Mouse (Mus musculus) MEL (cell line): ENCODE measurements around the gene Otud7b. TPM values are rescaled to one million over a fixed set of nuclear protein-coding genes. Genes with fewer than 3 reads are reported as not detected.

ENCODE experiments used
- DNase-seq: peaks from one replicate; pipeline ENCODE4 v3.0.0; 2011; ENCODE audit warnings: low read depth, low spot score
- H3K27ac ChIP-seq: 2 replicates; pipeline ENCODE4 v1.5.1; 2012; ENCODE audit warnings: low read depth, mild to moderate bottlenecking, control low read depth, low read length, moderate library complexity; ENCODE audit not compliant: control insufficient read depth
- H3K27me3 ChIP-seq, 2 experiments: fragments of 150-350 bp in 1 of 2; sonication (generic) in 1 of 2; 2 replicates each; pipeline ENCODE4 v1.6.1; 2012; ENCODE audit warnings: low read length in 2 of 2, mild to moderate bottlenecking in 2 of 2, improper control_type of control experiment in 1 of 2, moderate library complexity in 1 of 2; ENCODE audit not compliant: insufficient read depth in 2 of 2, control insufficient read depth in 1 of 2
- H3K36me3 ChIP-seq, 2 experiments: 2 replicates each; pipeline ENCODE4 v1.6.1; 2012 to 2014; ENCODE audit warnings: low read length in 2 of 2, improper control_type of control experiment in 1 of 2, inconsistent platforms in 1 of 2, mild to moderate bottlenecking in 1 of 2; ENCODE audit not compliant: insufficient read depth in 2 of 2, control insufficient read depth in 1 of 2
- H3K4me1 ChIP-seq, 2 experiments: fragments of 150-350 bp in 1 of 2; sonication (generic) in 1 of 2; 2 replicates each; pipeline ENCODE4 v1.6.1; 2012; ENCODE audit warnings: low read length in 2 of 2, improper control_type of control experiment in 1 of 2, mild to moderate bottlenecking in 1 of 2; ENCODE audit not compliant: insufficient read depth in 2 of 2, control insufficient read depth in 1 of 2
- H3K4me3 ChIP-seq, 2 experiments: fragments of 150-350 bp in 1 of 2; sonication (generic) in 1 of 2; 2 replicates each; pipeline ENCODE4 v1.5.1; 2012; ENCODE audit warnings: low read depth in 2 of 2, low read length in 2 of 2, mild to moderate bottlenecking in 2 of 2, moderate library complexity in 2 of 2, control low read depth in 1 of 2, improper control_type of control experiment in 1 of 2; ENCODE audit not compliant: control insufficient read depth in 1 of 2, insufficient read depth in 1 of 2
- H3K79me2 ChIP-seq: 2 replicates; pipeline ENCODE4 v1.6.1; 2012; ENCODE audit warnings: mild to moderate bottlenecking, low read length, moderate library complexity; ENCODE audit not compliant: control insufficient read depth, poor library complexity, insufficient read depth
- H3K9ac ChIP-seq: 2 replicates; pipeline ENCODE4 v1.6.1; 2012; ENCODE audit warnings: low read depth, mild to moderate bottlenecking, control low read depth, low read length, moderate library complexity; ENCODE audit not compliant: control insufficient read depth, poor library complexity, severe bottlenecking
- H3K9me3 ChIP-seq: fragments of 150-350 bp; sonication (generic); replicated peaks from 2 replicates; pipeline ENCODE4 v1.6.1; 2012; ENCODE audit warnings: mild to moderate bottlenecking, low read length, improper control_type of control experiment, moderate library complexity; ENCODE audit not compliant: insufficient read depth
- BHLHE40 ChIP-seq: IDR thresholded peaks from 2 replicates; pipeline ENCODE4 v1.6.1; 2012; ENCODE audit warnings: low read depth, mild to moderate bottlenecking, inconsistent platforms, low read length, improper control_type of control experiment, borderline replicate concordance
- CHD1 ChIP-seq: IDR thresholded peaks from 2 replicates; pipeline ENCODE4 v1.6.1; 2012; ENCODE audit warnings: low read depth, mild to moderate bottlenecking, inconsistent platforms, low read length, improper control_type of control experiment
- CHD2 ChIP-seq: IDR thresholded peaks from 2 replicates; pipeline ENCODE4 v1.6.1; 2011; ENCODE audit warnings: low read length, improper control_type of control experiment
- CTCF ChIP-seq, 3 experiments: IDR thresholded peaks in 2 of 3; conservative IDR thresholded peaks in 1 of 3; 2 replicates each; pipeline ENCODE4 v1.5.1; 2011 to 2012; ENCODE audit warnings: low read length in 3 of 3, low read depth in 2 of 3, mild to moderate bottlenecking in 2 of 3, improper control_type of control experiment in 1 of 3, inconsistent platforms in 1 of 3, mixed read lengths in 1 of 3, moderate library complexity in 1 of 3; ENCODE audit not compliant: control insufficient read depth in 1 of 3, insufficient read depth in 1 of 3, poor library complexity in 1 of 3, severe bottlenecking in 1 of 3
- E2F4 ChIP-seq: IDR thresholded peaks from 2 replicates; pipeline ENCODE4 v1.6.1; 2011; ENCODE audit warnings: low read depth, low read length, improper control_type of control experiment, borderline replicate concordance
- ELF1 ChIP-seq: IDR thresholded peaks from 2 replicates; pipeline ENCODE4 v1.6.1; 2014; ENCODE audit warnings: low read depth, mild to moderate bottlenecking, inconsistent platforms, low read length, improper control_type of control experiment, moderate library complexity
- EP300 ChIP-seq, 2 experiments: IDR thresholded peaks; 2 replicates each; pipeline ENCODE4 v1.6.1; 2011; ENCODE audit warnings: improper control_type of control experiment in 2 of 2, low read length in 2 of 2, low read depth in 1 of 2, mild to moderate bottlenecking in 1 of 2
- ETS1 ChIP-seq: IDR thresholded peaks from 2 replicates; pipeline ENCODE4 v1.6.1; 2012; ENCODE audit warnings: low read depth, mild to moderate bottlenecking, inconsistent platforms, low read length, improper control_type of control experiment, moderate library complexity
- GABPA ChIP-seq: IDR thresholded peaks from 2 replicates; pipeline ENCODE4 v1.6.1; 2012; ENCODE audit warnings: low read depth, mild to moderate bottlenecking, inconsistent platforms, low read length, improper control_type of control experiment, moderate library complexity
- GATA1 ChIP-seq: IDR thresholded peaks from 2 replicates; pipeline ENCODE4 v1.6.1; 2011; ENCODE audit warnings: low read depth, low read length, improper control_type of control experiment
- HCFC1 ChIP-seq: IDR thresholded peaks from 2 replicates; pipeline ENCODE4 v1.6.1; 2012; ENCODE audit warnings: low read depth, mild to moderate bottlenecking, inconsistent platforms, low read length, improper control_type of control experiment, moderate library complexity
- JUND ChIP-seq: IDR thresholded peaks from 2 replicates; pipeline ENCODE4 v1.6.1; 2011; ENCODE audit warnings: low read depth, mild to moderate bottlenecking, improper control_type of control experiment, low read length
- KAT2A ChIP-seq: conservative IDR thresholded peaks from 2 replicates; pipeline ENCODE4 v1.6.1; 2012; ENCODE audit warnings: low read depth, low read length, improper control_type of control experiment, inconsistent platforms
- MAFK ChIP-seq: IDR thresholded peaks from 2 replicates; pipeline ENCODE4 v1.6.1; 2011; ENCODE audit warnings: low read depth, mild to moderate bottlenecking, low read length, improper control_type of control experiment, borderline replicate concordance
- MAX ChIP-seq: IDR thresholded peaks from 2 replicates; pipeline ENCODE4 v1.6.1; 2011; ENCODE audit warnings: low read length, improper control_type of control experiment
- MAZ ChIP-seq: IDR thresholded peaks from 2 replicates; pipeline ENCODE4 v1.6.1; 2012; ENCODE audit warnings: low read depth, mild to moderate bottlenecking, inconsistent platforms, low read length, improper control_type of control experiment
- MEF2A ChIP-seq: IDR thresholded peaks from 2 replicates; pipeline ENCODE4 v1.6.1; 2014; ENCODE audit warnings: low read depth, mild to moderate bottlenecking, inconsistent platforms, low read length, improper control_type of control experiment; ENCODE audit not compliant: poor library complexity, insufficient replicate concordance, severe bottlenecking; ENCODE audit errors: extremely low read depth
- MXI1 ChIP-seq: IDR thresholded peaks from 2 replicates; pipeline ENCODE4 v1.6.1; 2011; ENCODE audit warnings: mild to moderate bottlenecking, low read depth, low read length, improper control_type of control experiment
- MYB ChIP-seq: IDR thresholded peaks from 2 replicates; pipeline ENCODE4 v1.6.1; 2011; ENCODE audit warnings: mild to moderate bottlenecking, low read depth, low read length, improper control_type of control experiment
- MYC ChIP-seq: IDR thresholded peaks from 2 replicates; pipeline ENCODE4 v1.6.1; 2011; ENCODE audit warnings: low read depth, mild to moderate bottlenecking, low read length, improper control_type of control experiment, moderate library complexity
- NELFE ChIP-seq: IDR thresholded peaks from 2 replicates; pipeline ENCODE4 v1.6.1; 2011; ENCODE audit warnings: low read depth, low read length, improper control_type of control experiment
- NRF1 ChIP-seq: IDR thresholded peaks from 2 replicates; pipeline ENCODE4 v1.6.1; 2014; ENCODE audit warnings: low read depth, mild to moderate bottlenecking, inconsistent platforms, low read length, improper control_type of control experiment, moderate library complexity; ENCODE audit not compliant: poor library complexity, insufficient read depth, severe bottlenecking
- POLR2A ChIP-seq, 2 experiments: IDR thresholded peaks; 2 replicates each; pipeline ENCODE4 v1.6.1; 2011 to 2012; ENCODE audit warnings: low read length in 2 of 2, mild to moderate bottlenecking in 2 of 2, control low read depth in 1 of 2, improper control_type of control experiment in 1 of 2, low read depth in 1 of 2, moderate library complexity in 1 of 2; ENCODE audit not compliant: control insufficient read depth in 1 of 2, insufficient read depth in 1 of 2, poor library complexity in 1 of 2
- POLR2AphosphoS2 ChIP-seq: IDR thresholded peaks from 2 replicates; pipeline ENCODE4 v1.6.1; 2011; ENCODE audit warnings: low read length, improper control_type of control experiment
- POLR2AphosphoS5 ChIP-seq: IDR thresholded peaks from 2 replicates; pipeline ENCODE4 v1.6.1; 2012; ENCODE audit warnings: low read depth, borderline replicate concordance, mild to moderate bottlenecking, inconsistent platforms, low read length, moderate library complexity, mixed read lengths
- RAD21 ChIP-seq: IDR thresholded peaks from 2 replicates; pipeline ENCODE4 v1.6.1; 2011; ENCODE audit warnings: mild to moderate bottlenecking, low read depth, low read length, improper control_type of control experiment
- RCOR1 ChIP-seq: IDR thresholded peaks from 2 replicates; pipeline ENCODE4 v1.6.1; 2012; ENCODE audit warnings: low read depth, mild to moderate bottlenecking, inconsistent platforms, low read length, improper control_type of control experiment
- SIN3A ChIP-seq: IDR thresholded peaks from 2 replicates; pipeline ENCODE4 v1.6.1; 2012; ENCODE audit warnings: low read length, improper control_type of control experiment, inconsistent platforms
- SMC3 ChIP-seq: IDR thresholded peaks from 2 replicates; pipeline ENCODE4 v1.6.1; 2011; ENCODE audit warnings: low read depth, low read length, improper control_type of control experiment
- TAL1 ChIP-seq: IDR thresholded peaks from 2 replicates; pipeline ENCODE4 v1.6.1; 2012; ENCODE audit warnings: mild to moderate bottlenecking, inconsistent platforms, low read length, moderate library complexity, mixed read lengths
- TBP ChIP-seq: IDR thresholded peaks from 2 replicates; pipeline ENCODE4 v1.8.0; 2011; ENCODE audit warnings: low read depth, low read length, improper control_type of control experiment
- TCF12 ChIP-seq: IDR thresholded peaks from 2 replicates; pipeline ENCODE4 v1.6.1; 2014; ENCODE audit warnings: low read depth, mild to moderate bottlenecking, inconsistent platforms, low read length, improper control_type of control experiment, moderate library complexity
- UBTF ChIP-seq: IDR thresholded peaks from 2 replicates; pipeline ENCODE4 v1.6.1; 2012; ENCODE audit warnings: low read depth, mild to moderate bottlenecking, inconsistent platforms, low read length, improper control_type of control experiment, moderate library complexity, borderline replicate concordance; ENCODE audit not compliant: insufficient read depth
- USF1 ChIP-seq: IDR thresholded peaks from 2 replicates; pipeline ENCODE4 v1.6.1; 2014; ENCODE audit warnings: low read depth, mild to moderate bottlenecking, inconsistent platforms, low read length, improper control_type of control experiment, moderate library complexity
- ZC3H11A ChIP-seq: IDR thresholded peaks from 2 replicates; pipeline ENCODE4 v1.6.1; 2012; ENCODE audit warnings: low read depth, mild to moderate bottlenecking, inconsistent platforms, low read length, improper control_type of control experiment
- ZKSCAN1 ChIP-seq: IDR thresholded peaks from 2 replicates; pipeline ENCODE4 v1.6.1; 2012; ENCODE audit warnings: low read depth, mild to moderate bottlenecking, inconsistent platforms, low read length, improper control_type of control experiment, moderate library complexity
- ZMIZ1 ChIP-seq: IDR thresholded peaks from 2 replicates; pipeline ENCODE4 v1.6.1; 2012; ENCODE audit warnings: low read depth, mild to moderate bottlenecking, inconsistent platforms, low read length, improper control_type of control experiment, moderate library complexity
- ZNF384 ChIP-seq: IDR thresholded peaks from 2 replicates; pipeline ENCODE4 v1.6.1; 2012; ENCODE audit warnings: low read depth, mild to moderate bottlenecking, inconsistent platforms, low read length, improper control_type of control experiment
- polyA plus RNA-seq, 2 experiments: library from polyadenylated mRNA; stranded (reverse) in 1 of 2; unstranded in 1 of 2; fragments of >175 nt in 1 of 2; fragments of >200 nt in 1 of 2; gene quantifications; 2 replicates each; pipeline versions ENCODE4 v1.2.1 to v1.2.4; 2012; ENCODE audit warnings: low replicate concordance in 2 of 2, low read depth in 1 of 2; ENCODE audit not compliant: insufficient read length in 2 of 2, insufficient read depth in 1 of 2, missing spikeins in 1 of 2
- total RNA-seq: library from RNA; depleted of rRNA; stranded (reverse); fragments of 300-350 nt; gene quantifications from 2 replicates; pipeline ENCODE4 v1.2.3, GENCODE M21; 2012

Otud7b gene
- total and polyA plus RNA-seq, 3 experiments: 17.9 to 25.8 (median 24.4) TPM

DNA sequence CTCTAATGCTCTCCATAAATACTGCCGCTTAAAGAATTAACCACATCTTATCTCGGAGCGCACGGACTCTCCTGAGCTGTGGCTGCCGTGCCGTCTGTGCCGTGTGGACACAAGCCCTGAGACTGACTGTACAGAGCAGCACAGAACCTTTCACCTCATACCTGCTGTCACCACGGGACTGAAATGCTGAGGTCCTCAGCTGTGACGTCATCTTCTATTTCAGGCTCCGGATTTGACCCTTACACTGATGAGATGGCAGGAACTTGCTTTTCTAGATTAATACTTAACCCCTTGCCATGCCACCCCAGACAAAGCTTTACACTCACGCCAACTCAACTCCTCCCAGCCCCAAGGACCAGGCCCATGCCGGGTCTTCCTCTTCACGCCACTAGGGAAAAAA is 10.1 kb upstream of the Otud7b start:
- peak; percentile 78 for DNase-seq
- peaks cover 9 to 29% of the 10 kb centered on the region in 2 experiments for H3K4me1 ChIP-seq
- H3K27ac ChIP-seq: no peak overlapping the region
- H3K36me3 ChIP-seq: peaks cover 0 to 12% of the 10 kb centered on the region in 2 experiments; a peak in 2 of 4 replicates
- no peaks in the 10 kb centered on the region for H3K79me2 ChIP-seq
- H3K9ac ChIP-seq: peak overlapping the region; percentile 26
- H3K4me3 ChIP-seq: peak overlapping the region; percentile 45 to 47
- H3K27me3 ChIP-seq: no peaks in the 10 kb centered on the region
- no peaks in the 10 kb centered on the region for H3K9me3 ChIP-seq
- TF ChIP-seq RAD21: no peak
- TF ChIP-seq GABPA: no peak
- TF ChIP-seq MYB: no peak
- no peak for TF ChIP-seq SIN3A
- no peak for TF ChIP-seq MAX
- peak; percentile 14; the same call in 1 of the 2 replicates for TF ChIP-seq SMC3
- TF ChIP-seq GATA1: peak; percentile 56; the same call in 1 of the 2 replicates
- TF ChIP-seq TCF12: no peak
- TF ChIP-seq ZNF384: no peak
- TF ChIP-seq MEF2A: peak; percentile 73; the same call in 1 of the 2 replicates
- TF ChIP-seq MAFK: no peak
- TF ChIP-seq HCFC1: no peak
- TF ChIP-seq CTCF (IDR thresholded peaks at IDR 0.05 in 2 of 3, conservative IDR thresholded peaks at IDR 0.05 in 1 of 3; ENCODE audit: control insufficient read depth in 1 of 3, insufficient read depth in 1 of 3, low read depth in 2 of 3, low read length in 3 of 3, poor library complexity in 1 of 3, severe bottlenecking in 1 of 3): no peak
- TF ChIP-seq ZMIZ1: no peak
- TF ChIP-seq TAL1: peak; percentile 46; the same call in 1 of the 2 replicates
- no peak for TF ChIP-seq KAT2A
- TF ChIP-seq NELFE: peak; percentile 32; the same call in 1 of the 2 replicates
- no peak for TF ChIP-seq USF1
- TF ChIP-seq E2F4: no peak
- TF ChIP-seq ETS1: no peak
- no peak for TF ChIP-seq POLR2AphosphoS2
- no peak for TF ChIP-seq RCOR1
- no peak for TF ChIP-seq MYC
- TF ChIP-seq UBTF: no peak
- no peak for TF ChIP-seq MXI1
- TF ChIP-seq CHD1: no peak
- TF ChIP-seq BHLHE40: no peak
- no peak; the same call in 1 of the 2 replicates for TF ChIP-seq MAZ
- TF ChIP-seq ZKSCAN1: no peak
- no peak for TF ChIP-seq TBP
- TF ChIP-seq ZC3H11A: no peak
- TF ChIP-seq POLR2A (IDR thresholded peaks at IDR 0.05; ENCODE audit: control insufficient read depth in 1 of 2, insufficient read depth in 1 of 2, low read depth in 1 of 2, low read length in 2 of 2, poor library complexity in 1 of 2): no peak
- TF ChIP-seq ELF1: peak; percentile 19; the same call in 1 of the 2 replicates
- no peak for TF ChIP-seq CHD2
- no peak for TF ChIP-seq POLR2AphosphoS5
- TF ChIP-seq EP300 (IDR thresholded peaks at IDR 0.05; ENCODE audit: low read depth in 1 of 2, low read length in 2 of 2): peak in 1 of 2 experiments; percentile 23; a peak in 1 of 4 replicates
- no peak for TF ChIP-seq JUND
- TF ChIP-seq NRF1: no peak
